In the genomic region with DNA sequence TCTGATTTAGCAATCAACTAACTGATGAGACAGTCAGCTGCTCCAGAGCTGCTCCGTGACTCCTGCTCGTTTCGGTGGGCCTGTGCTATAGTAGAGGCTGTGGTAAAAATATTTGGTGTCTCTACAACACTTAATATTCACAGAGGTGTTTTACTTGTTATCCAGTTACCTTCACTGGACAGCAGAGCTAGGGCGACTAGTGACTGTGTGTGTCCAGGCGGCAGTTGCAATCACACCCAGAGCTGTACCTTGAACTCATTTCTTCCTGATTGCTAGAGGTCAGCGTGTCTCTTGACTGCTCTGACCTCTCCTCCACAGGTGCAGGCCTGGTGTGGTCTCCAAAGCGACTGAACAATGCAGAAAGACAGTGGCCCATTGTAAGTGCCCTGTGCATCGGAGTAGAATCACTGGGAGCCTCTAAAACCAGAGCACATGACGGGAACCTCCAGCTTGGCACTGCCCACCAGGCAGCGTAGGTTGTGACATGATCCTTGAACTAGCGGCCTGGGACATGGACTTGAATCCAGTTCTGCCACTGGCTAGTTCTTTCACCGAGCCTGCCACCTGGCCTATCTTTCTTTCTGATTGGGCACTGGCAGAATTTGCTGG, we compare ENCODE assay signal across 8 mouse cellular contexts. TPM values are rescaled to one million over a fixed set of nuclear protein-coding genes. Genes with fewer than 3 reads are reported as not detected.
DNase-seq lines count a peak whose midpoint lies in the region; ATAC-seq and TF ChIP-seq lines count a peak whose summit lies in the region.

No protein-coding gene starts in this region.

- H3K4me3 ChIP-seq in cerebellum, adult 2 months (replicated peaks; ENCODE audit: insufficient read depth, low read depth, low read length): peak overlapping the region; percentile 80
- peak overlapping the region; percentile 87 for H3K4me3 ChIP-seq in E14TG2a.4 (replicated peaks; ENCODE audit: low read length)
- H3K4me3 ChIP-seq in forebrain, embryonic 11.5 days (ENCODE audit: low read depth, low read length): peak overlapping the region; percentile 63
- H3K4me3 ChIP-seq in kidney, embryonic 16.5 days (ENCODE audit: low read length): peak overlapping the region; percentile 81
- peak overlapping the region; percentile 56 for H3K4me3 ChIP-seq in midbrain, postnatal 0 days (ENCODE audit: low read depth, low read length)

- no peaks in the 10 kb centered on the region for H3K9me3 ChIP-seq in E14TG2a.4 (ENCODE audit: low read length)
- H3K9me3 ChIP-seq in forebrain, embryonic 11.5 days (ENCODE audit: control insufficient read depth, low read length): no peaks in the 10 kb centered on the region
- H3K9me3 ChIP-seq in kidney, embryonic 16.5 days (ENCODE audit: low read length): no peaks in the 10 kb centered on the region
- H3K9me3 ChIP-seq in midbrain, postnatal 0 days (ENCODE audit: low read length): no peaks in the 10 kb centered on the region

- no peak for TF ChIP-seq CTCF in cerebellum, adult 2 months (IDR thresholded peaks at IDR 0.05; ENCODE audit: borderline replicate concordance, insufficient read depth, low read depth, low read length)
- TF ChIP-seq CTCF in E14TG2a.4 (conservative IDR thresholded peaks at IDR 0.05; ENCODE audit: low read length): no peak
- no peak for TF ChIP-seq CTCF in midbrain, postnatal 0 days (IDR thresholded peaks at IDR 0.05)

- intact Hi-C loops in gastrocnemius, postnatal 14 days (cut with DNase I; ENCODE audit: low total_unique reads): no loop called here

- no peak overlapping the region for H3K27ac ChIP-seq in cerebellum, adult 2 months (ENCODE audit: insufficient read depth, low read length)
- peak overlapping the region; percentile 59; the same call in 1 of the 2 replicates for H3K27ac ChIP-seq in forebrain, embryonic 11.5 days (ENCODE audit: low read depth, low read length)
- H3K27ac ChIP-seq in kidney, embryonic 16.5 days (ENCODE audit: low read length): peak overlapping the region; percentile 95
- peak overlapping the region; percentile 62 for H3K27ac ChIP-seq in midbrain, postnatal 0 days (ENCODE audit: low read depth, low read length)

- TF ChIP-seq POLR2A in cerebellum, adult 2 months (IDR thresholded peaks at IDR 0.05; ENCODE audit: borderline replicate concordance, insufficient read depth, low read length): no peak

- no peaks in the 10 kb centered on the region for H3K27me3 ChIP-seq in cerebellum, adult 2 months (ENCODE audit: control insufficient read depth, insufficient read depth, low read length)
- H3K27me3 ChIP-seq in E14TG2a.4 (ENCODE audit: insufficient read depth, low read length): no peaks in the 10 kb centered on the region
- no peaks in the 10 kb centered on the region for H3K27me3 ChIP-seq in forebrain, embryonic 11.5 days (ENCODE audit: control insufficient read depth, insufficient read depth, low read length)
- no peaks in the 10 kb centered on the region for H3K27me3 ChIP-seq in kidney, embryonic 16.5 days (ENCODE audit: insufficient read depth, low read length)
- H3K27me3 ChIP-seq in midbrain, postnatal 0 days (ENCODE audit: insufficient read depth, low read length): no peaks in the 10 kb centered on the region

- peak overlapping the region; percentile 81 for H3K9ac ChIP-seq in forebrain, embryonic 11.5 days (ENCODE audit: low read length)
- peak overlapping the region; percentile 85 for H3K9ac ChIP-seq in kidney, embryonic 16.5 days (replicated peaks; ENCODE audit: low read length)
- peak overlapping the region; percentile 9 for H3K9ac ChIP-seq in midbrain, postnatal 0 days (replicated peaks; ENCODE audit: low read length, poor library complexity, severe bottlenecking)

- peak; percentile 15 to 25 for DNase-seq in cerebellum, adult 2 months
- DNase-seq in cerebellum, postnatal 4 days (ENCODE audit: low spot score in 2 of 2): no peak
- no peak for DNase-seq in forebrain, embryonic 11.5 days (ENCODE audit: low spot score)
- DNase-seq in midbrain, postnatal 0 days (ENCODE audit: low spot score): no peak
- no peak for DNase-seq in gastrocnemius, postnatal 14 days
- no peak for DNase-seq in T-cell, adult 2 months (ENCODE audit: low spot score)

- H3K4me1 ChIP-seq in cerebellum, adult 2 months (ENCODE audit: control insufficient read depth, insufficient read depth, low read length): peaks cover 10% of the 10 kb centered on the region
- peaks cover 57% of the 10 kb centered on the region for H3K4me1 ChIP-seq in E14TG2a.4 (replicated peaks; ENCODE audit: low read depth, low read length)
- peaks cover 5% of the 10 kb centered on the region; the same call in 1 of the 2 replicates for H3K4me1 ChIP-seq in forebrain, embryonic 11.5 days (replicated peaks; ENCODE audit: control insufficient read depth, insufficient read depth, low read length)
- peaks cover 14% of the 10 kb centered on the region for H3K4me1 ChIP-seq in kidney, embryonic 16.5 days (ENCODE audit: insufficient read depth, low read length)
- peaks cover 8% of the 10 kb centered on the region; the same call in 1 of the 2 replicates for H3K4me1 ChIP-seq in midbrain, postnatal 0 days (ENCODE audit: insufficient read depth, low read length)

- WGBS in cerebellum, adult 2 months: 19% methylated on average over 12 of the region's 12 CpGs
- 35% methylated on average over 12 of the region's 12 CpGs for WGBS in forebrain, embryonic 11.5 days
- WGBS in kidney, embryonic 16.5 days: 37% methylated on average over 12 of the region's 12 CpGs
- 39% methylated on average over 12 of the region's 12 CpGs for WGBS in midbrain, postnatal 0 days

- peak overlapping the region; percentile 81 for H3K4me2 ChIP-seq in forebrain, embryonic 11.5 days (ENCODE audit: low read depth, low read length, severe bottlenecking)
- H3K4me2 ChIP-seq in kidney, embryonic 16.5 days (replicated peaks; ENCODE audit: low read depth, low read length): peak overlapping the region; percentile 79
- peak overlapping the region; percentile 58 for H3K4me2 ChIP-seq in midbrain, postnatal 0 days (ENCODE audit: low read depth, low read length, poor library complexity, severe bottlenecking)

- peaks cover 83% of the 10 kb centered on the region for H3K36me3 ChIP-seq in E14TG2a.4 (ENCODE audit: insufficient read depth, low read length)
- H3K36me3 ChIP-seq in forebrain, embryonic 11.5 days (ENCODE audit: control insufficient read depth, insufficient read depth, low read length): peaks cover 4% of the 10 kb centered on the region; the same call in 1 of the 2 replicates
- peaks cover 40% of the 10 kb centered on the region for H3K36me3 ChIP-seq in kidney, embryonic 16.5 days (ENCODE audit: insufficient read depth, low read length)
- peaks cover 16% of the 10 kb centered on the region for H3K36me3 ChIP-seq in midbrain, postnatal 0 days (ENCODE audit: insufficient read depth, low read length)

- no peak; the same call in 1 of the 2 replicates for ATAC-seq in forebrain, embryonic 11.5 days (replicated peaks; ENCODE audit: low FRiP score)
- ATAC-seq in kidney, embryonic 16.5 days (ENCODE audit: low FRiP score, low TSS enrichment): 0 out of 2 replicates have a peak, but pooled peaks have one; percentile 7
- ATAC-seq in midbrain, postnatal 0 days (ENCODE audit: low FRiP score): peak; percentile 14; the same call in 1 of the 2 replicates

RNA-seq across cellular contexts. Expression of a gene that starts 0.8 kb away (rescaled TPM):
- 61.7 and 62.7 TPM in 2 replicates for polyA plus RNA-seq in cerebellum, adult 2 months (2012; rRNA removed)
- polyA plus RNA-seq in forebrain, embryonic 11.5 days (2014; fragmentation: Nextera tagmentation; extraction: Ambion mirVana): 168 and 183 TPM in 2 replicates
- 216 and 224 TPM in 2 replicates for polyA plus RNA-seq in kidney, embryonic 16.5 days (2015; fragmentation: Nextera tagmentation; extraction: Ambion mirVana)
- total RNA-seq in midbrain, postnatal 0 days (2014; rRNA removed): 34.3 and 54.6 TPM in 2 replicates
- polyA plus RNA-seq in midbrain, postnatal 0 days (2015; fragmentation: Nextera tagmentation; extraction: Ambion mirVana): 112 and 124 TPM in 2 replicates
- total RNA-seq in gastrocnemius, postnatal 14 days (2021): 10 to 100 TPM; 70.5 to 72.3 TPM

RNA-seq across cellular contexts. Expression of a gene that starts 16.1 kb away (rescaled TPM):
- 55.1 and 57.4 TPM in 2 replicates for polyA plus RNA-seq in cerebellum, adult 2 months (2012; rRNA removed)
- 88.4 and 92.0 TPM in 2 replicates for polyA plus RNA-seq in forebrain, embryonic 11.5 days (2014; fragmentation: Nextera tagmentation; extraction: Ambion mirVana)
- polyA plus RNA-seq in kidney, embryonic 16.5 days (2015; fragmentation: Nextera tagmentation; extraction: Ambion mirVana): 68.5 and 69.2 TPM in 2 replicates
- 32.9 and 38.1 TPM in 2 replicates for total RNA-seq in midbrain, postnatal 0 days (2014; rRNA removed)
- 42.6 and 43.6 TPM in 2 replicates for polyA plus RNA-seq in midbrain, postnatal 0 days (2015; fragmentation: Nextera tagmentation; extraction: Ambion mirVana)
- total RNA-seq in gastrocnemius, postnatal 14 days (2021): 10 to 100 TPM; 23.2 to 26.0 TPM

Comparison
In these comparisons a context has a peak if more than half of its experiments do, and no peak if none do; other contexts are left out.
1. DNase-seq: peak in cerebellum, adult 2 months (2 of 2); none in cerebellum, postnatal 4 days (0 of 2), forebrain, embryonic 11.5 days (single experiment), midbrain, postnatal 0 days (single experiment), gastrocnemius, postnatal 14 days (single experiment) and T-cell, adult 2 months (single experiment).
2. H3K9ac ChIP-seq: peak in every context shown above with its lines; median percentile 85 in kidney, embryonic 16.5 days; 81 in forebrain, embryonic 11.5 days; 9 in midbrain, postnatal 0 days.
3. Peak in every context shown above with its lines, with median percentiles within 50 percentile points of each other: H3K4me3 ChIP-seq and H3K4me2 ChIP-seq.